Mouse (Mus musculus) thymus, postnatal 0 days (tissue): ENCODE measurements at regions not wholly inside any gene's neighbourhood (a gene's known extent, or its start where the extent isn't known, plus 50 kb on each side); places are given as distances from the start of the nearest gene placed in this dataset.

Experiments
- DNase-seq: peaks from one replicate; pipeline ENCODE4 v3.0.0-alpha.2; 2015; ENCODE audit warnings: low spot score

GRCm38 (mm10) chr12:107093326-107093725 is 395.1 kb upstream of the 3110018I06Rik start:
- DNase-seq, result no peak

GRCm38 (mm10) chr12:107095409-107095808 is 393.0 kb upstream of the 3110018I06Rik start:
- DNase-seq, result no peak

GRCm38 (mm10) chr12:107104570-107104969 is 383.9 kb upstream of the 3110018I06Rik start:
- DNase-seq, result no peak

- no peak for DNase-seq
Measured at GRCm38 (mm10) chr12:107105017-107105416, 383.4 kb upstream of the 3110018I06Rik start.

GRCm38 (mm10) chr12:107111908-107112770 is 376.3 kb upstream of the 3110018I06Rik start:
- no peak for DNase-seq

- peak; percentile 80 for DNase-seq
Measured at GRCm38 (mm10) chr12:107118364-107118763, 370.1 kb upstream of the 3110018I06Rik start.

- DNase-seq, result peak; percentile 78
Measured at GRCm38 (mm10) chr12:107119076-107119475, 369.4 kb upstream of the 3110018I06Rik start.

- DNase-seq, result no peak
Measured at GRCm38 (mm10) chr12:107120486-107121186, 367.8 kb upstream of the 3110018I06Rik start.

GRCm38 (mm10) chr12:107121990-107122389 is 366.4 kb upstream of the 3110018I06Rik start:
- no peak for DNase-seq

- peak; percentile 86 for DNase-seq
Measured at GRCm38 (mm10) chr12:107123661-107124060, 364.8 kb upstream of the 3110018I06Rik start.

GRCm38 (mm10) chr12:107124263-107124885 is 364.1 kb upstream of the 3110018I06Rik start:
- peak; percentile 92 for DNase-seq

- DNase-seq, result no peak
Measured at GRCm38 (mm10) chr12:107125201-107125600, 363.2 kb upstream of the 3110018I06Rik start.

- DNase-seq, result no peak
Measured at GRCm38 (mm10) chr12:107126056-107126455, 362.4 kb upstream of the 3110018I06Rik start.

GRCm38 (mm10) chr12:107127591-107127990 is 360.8 kb upstream of the 3110018I06Rik start:
- no peak for DNase-seq

- DNase-seq, result peak; percentile 54
Measured at GRCm38 (mm10) chr12:107129232-107129631, 359.2 kb upstream of the 3110018I06Rik start.

- DNase-seq, result peak; percentile 63
Measured at GRCm38 (mm10) chr12:107131351-107131750, 357.1 kb upstream of the 3110018I06Rik start.

- no peak for DNase-seq
Measured at GRCm38 (mm10) chr12:107131841-107132240, 356.6 kb upstream of the 3110018I06Rik start.

- no peak for DNase-seq
Measured at GRCm38 (mm10) chr12:107132501-107132900, 355.9 kb upstream of the 3110018I06Rik start.

- DNase-seq, result no peak
Measured at GRCm38 (mm10) chr12:107134353-107134752, 354.1 kb upstream of the 3110018I06Rik start.

- peak; percentile 91 for DNase-seq
Measured at GRCm38 (mm10) chr12:107138677-107139400, 349.6 kb upstream of the 3110018I06Rik start.

GRCm38 (mm10) chr12:107140957-107141595 is 347.4 kb upstream of the 3110018I06Rik start:
- DNase-seq, result peak; percentile 81
